Mouse (Mus musculus): ENCODE measurements around the gene Metrnl. TPM values are rescaled to one million over a fixed set of nuclear protein-coding genes. Genes with fewer than 3 reads are reported as not detected.

Metrnl gene
- total RNA-seq, 1 experiment from 2014 or later: 27.6 TPM

DNA sequence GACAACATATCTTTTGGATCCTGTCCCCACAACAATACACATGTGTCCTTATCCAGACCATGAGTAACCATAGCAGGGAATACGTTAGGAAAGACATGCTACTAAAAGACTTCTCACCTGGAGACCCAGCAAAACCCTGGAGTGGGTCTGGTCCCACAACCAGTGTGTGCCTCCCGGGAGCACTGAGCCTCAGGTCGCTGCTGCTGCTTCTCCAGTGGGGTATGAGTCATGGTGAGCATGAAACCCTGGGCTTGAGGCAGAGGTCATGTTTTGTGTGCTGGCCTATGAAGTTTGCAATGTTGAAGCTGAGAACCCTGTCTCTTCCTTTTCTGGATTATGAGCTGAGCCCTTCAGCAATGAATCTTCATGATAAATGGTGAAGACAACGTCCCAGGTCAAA lies 15.3 kb upstream of the Metrnl start:
- no peak for DNase-seq

GRCm38 (mm10) chr11:121686674-121687073 lies 14.7 kb upstream of the Metrnl start:
- DNase-seq: peak; percentile 11

DNA sequence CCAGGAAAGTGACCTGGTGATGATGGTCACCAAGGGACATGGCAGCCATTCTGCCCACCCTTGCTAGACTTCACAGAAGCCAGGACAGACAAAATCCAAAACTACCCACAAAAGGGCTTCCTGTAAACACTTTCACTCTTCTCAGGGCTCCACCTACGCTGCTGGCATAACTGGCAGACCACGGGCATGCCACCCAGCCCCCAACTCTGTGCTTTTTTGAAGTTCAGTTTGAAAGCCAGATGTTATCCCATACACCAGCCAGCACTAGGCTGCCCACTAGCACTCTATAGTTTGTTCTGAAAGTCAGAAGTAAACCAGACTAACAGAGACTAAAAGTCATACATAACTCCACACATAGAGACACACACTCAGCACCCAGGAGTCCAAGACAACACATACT lies 13.3 kb upstream of the Metrnl start:
- DNase-seq: no peak

GRCm38 (mm10) chr11:121695304-121696064 lies 5.9 kb upstream of the Metrnl start:
- no peak for DNase-seq

DNA sequence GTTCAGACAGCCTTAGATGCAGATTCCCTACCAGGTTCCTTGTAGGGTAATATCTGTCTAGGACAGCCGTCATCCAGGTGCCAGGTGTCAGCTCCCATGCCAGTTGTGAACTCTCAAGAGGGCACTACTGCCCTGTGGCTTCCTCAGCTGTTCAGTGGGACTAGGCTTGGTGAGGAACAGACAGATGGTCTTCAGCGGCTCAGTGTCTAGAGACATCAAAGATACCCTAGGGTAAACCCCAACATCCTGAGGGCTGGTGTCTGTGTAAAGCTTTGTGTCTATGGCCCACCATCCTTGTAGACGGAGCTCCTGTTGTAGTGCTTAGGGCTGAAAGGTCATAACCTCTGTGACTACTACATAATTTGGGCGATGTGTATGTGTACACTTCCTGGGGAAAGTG lies 4.1 kb upstream of the Metrnl start:
- no peak for DNase-seq

DNA sequence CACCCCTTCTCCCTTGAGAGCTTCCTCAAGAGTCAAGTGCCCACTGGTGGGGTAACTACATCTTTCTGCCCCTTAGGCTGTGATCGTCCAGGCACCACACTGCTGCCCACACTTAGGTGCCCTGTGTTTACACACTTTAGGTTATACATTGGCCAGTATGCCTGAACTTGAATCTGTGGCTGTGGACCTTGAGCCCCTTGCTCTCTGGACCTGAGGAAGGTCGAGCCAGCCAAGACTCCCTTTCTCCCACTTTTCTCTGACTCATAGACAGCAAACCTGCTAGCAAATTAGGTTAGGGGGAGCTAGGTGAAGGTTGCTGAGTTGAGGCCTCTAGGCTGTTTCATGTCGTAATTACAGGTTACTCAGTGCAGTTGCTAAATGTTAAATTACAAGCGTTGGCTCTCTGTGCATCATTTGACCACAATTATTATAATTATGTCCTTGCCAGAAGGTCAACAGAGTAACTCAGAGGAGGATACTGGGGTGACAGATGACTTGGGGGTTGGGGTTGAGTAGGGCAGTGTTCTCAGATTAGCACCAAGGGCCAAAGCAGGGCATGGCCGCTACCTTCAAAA lies 2.9 kb upstream of the Metrnl start:
- DNase-seq: peak; percentile 6

- DNase-seq: peak; percentile 97
Measured at GRCm38 (mm10) chr11:121702111-121702894, 959 bp downstream of the Metrnl start.

DNA sequence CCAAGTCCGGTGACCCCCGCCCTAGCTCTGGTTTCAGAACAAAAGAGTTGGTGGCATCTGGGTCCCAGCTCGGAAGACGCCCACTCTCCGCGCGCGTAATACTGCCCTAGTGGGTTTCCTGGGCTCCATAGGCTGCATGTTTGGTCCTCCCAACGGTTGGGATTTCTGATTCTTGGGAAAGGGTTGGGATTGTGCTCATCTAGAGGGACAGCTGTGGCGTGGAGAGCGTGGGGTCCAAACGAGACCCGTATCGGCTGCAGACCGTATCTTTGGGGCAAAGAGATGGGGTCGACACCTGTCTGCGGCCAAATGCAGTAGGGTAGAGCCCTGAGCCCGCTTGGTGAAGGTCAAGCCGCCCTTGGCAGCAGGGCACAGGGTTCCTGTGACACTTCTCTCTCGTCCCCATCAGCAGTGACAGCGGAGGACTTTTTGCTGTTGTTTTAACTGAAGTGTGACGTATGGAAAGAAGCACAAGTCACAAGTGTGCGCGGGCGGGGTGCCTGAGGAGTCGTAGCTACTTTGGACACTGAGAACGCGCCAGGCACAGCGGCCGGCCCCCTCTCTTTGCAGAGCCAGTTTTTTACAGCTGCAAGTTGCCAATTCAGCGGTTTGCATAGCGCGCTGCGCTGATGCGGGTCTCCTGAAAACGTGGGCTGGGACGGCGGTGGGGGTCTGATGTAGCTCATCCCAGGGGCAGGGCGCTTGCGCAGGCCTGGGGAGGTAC lies 1.7 kb downstream of the Metrnl start:
- DNase-seq: peak; percentile 61

- DNase-seq: peak; percentile 10
Measured at GRCm38 (mm10) chr11:121703619-121704215, 2.4 kb downstream of the Metrnl start.

DNA sequence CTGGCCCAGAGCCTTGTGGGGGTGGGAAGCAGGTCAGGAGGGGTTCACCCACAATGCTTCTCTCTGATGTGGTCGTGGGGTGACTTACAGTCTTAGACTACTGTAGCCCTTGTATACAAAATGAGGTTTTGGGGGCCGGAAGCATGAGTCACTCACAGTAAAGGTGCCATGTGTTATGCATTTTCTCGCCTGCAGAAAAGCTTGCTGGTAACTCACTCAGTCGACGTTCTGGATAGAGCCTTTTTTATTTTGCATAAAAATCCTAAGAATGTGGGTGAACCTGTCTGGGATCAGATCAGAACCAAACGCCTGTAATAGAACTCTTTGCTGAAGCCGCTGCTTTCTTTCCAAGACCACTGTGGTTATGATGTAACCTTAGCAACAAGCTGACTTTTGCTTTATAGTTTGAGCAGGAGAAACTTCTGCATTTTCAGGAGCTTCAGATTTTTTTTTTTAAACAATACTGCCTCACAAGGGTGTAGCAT lies 5.2 kb downstream of the Metrnl start:
- no peak for DNase-seq

DNA sequence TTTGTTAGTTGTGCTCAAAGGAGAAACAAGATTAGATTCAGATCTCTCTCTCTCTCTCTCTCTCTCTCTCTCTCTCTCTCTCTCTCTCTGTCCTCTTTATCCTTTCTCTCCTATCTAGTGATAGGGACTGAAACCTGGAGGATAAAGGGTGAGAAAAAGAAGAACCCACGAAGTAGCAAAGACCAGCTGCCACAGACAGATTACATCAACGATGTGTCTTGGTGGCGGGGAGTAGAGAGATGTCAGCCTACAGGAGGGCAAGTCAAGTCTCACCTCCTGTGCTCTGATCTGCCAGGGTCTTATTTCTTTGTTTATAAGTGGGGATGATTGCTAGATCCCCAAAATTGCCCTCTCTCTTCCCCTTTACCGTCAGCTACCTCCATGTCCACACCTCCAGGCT lies 7.9 kb downstream of the Metrnl start:
- DNase-seq: no peak

GRCm38 (mm10) chr11:121710245-121710644 lies 8.9 kb downstream of the Metrnl start:
- no peak for DNase-seq

DNA sequence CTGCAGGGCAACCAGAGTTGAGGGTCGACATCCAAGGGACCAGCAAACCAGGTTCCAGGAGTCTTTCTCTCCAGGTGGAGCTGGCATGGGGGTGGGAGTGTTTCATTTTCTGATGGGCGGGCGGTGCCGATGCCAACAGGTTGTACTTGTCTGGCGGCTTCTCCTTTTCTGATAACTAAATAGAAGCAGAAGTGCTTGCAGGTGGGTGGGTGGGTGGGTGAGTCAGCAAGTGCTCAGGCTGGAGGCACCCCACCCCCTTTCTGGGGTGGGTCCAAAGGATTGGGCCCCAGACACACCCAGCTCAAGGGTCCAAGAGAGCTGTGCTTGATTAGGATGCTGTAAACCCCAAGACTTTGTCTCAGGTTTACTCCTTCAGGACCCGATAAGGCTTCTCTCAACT lies 11.6 kb downstream of the Metrnl start:
- no peak for DNase-seq

DNA sequence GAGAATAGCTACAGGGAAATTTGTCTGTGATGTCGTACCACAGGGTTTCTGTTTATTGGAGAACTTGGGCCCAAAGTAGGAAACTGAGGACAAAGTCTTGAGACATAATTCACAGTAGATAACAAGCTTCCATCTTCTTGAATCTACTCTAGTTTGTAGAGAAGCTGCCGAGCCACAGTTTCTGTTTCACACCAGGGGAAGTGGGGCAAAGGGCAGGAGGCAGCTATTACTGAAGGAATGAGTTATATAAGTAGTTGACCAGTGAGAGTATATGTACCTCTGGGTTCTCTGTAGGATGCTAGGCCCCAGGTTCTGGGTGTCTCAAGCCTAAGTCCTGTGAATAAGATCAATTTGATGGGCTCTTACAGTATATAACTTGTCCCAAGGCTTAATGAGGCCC lies 12.2 kb downstream of the Metrnl start:
- DNase-seq: no peak

DNA sequence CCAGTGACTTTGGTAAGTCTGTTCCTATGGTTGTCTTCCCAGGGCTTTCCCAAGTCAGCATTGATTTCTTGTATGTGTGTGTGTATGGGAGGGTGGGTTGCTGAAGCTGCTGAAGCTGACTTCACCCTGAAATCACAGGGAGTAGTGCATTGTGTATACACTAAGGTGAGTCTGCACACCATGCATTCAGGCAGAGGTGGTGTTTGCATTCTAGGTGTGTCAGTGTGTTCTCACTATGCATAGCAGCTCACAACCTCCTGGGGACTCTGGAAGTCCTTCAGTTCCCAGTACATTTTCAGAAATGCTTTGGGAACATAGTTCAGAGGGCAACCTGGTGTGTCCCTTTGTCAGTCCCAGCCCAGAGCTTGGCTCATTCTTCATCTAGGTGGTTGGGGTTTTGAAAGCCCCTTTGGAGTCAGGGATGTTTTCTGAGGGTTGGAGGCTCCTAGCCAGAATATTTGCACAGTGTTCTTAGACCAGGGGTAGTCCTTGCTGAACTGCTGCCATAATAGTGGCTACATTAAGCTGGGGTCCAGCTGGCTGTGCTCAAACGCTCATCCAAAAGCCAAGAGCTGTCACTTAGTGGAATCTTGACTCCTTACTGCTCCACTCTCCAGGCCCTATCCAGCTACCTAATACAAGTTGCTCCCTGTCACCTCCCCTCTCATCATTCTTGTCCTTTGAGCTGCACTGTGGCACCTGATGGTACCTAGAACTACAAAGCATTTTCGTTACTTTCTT lies 13.6 kb downstream of the Metrnl start:
- no peak for DNase-seq

- no peak for DNase-seq
Measured at GRCm38 (mm10) chr11:121717724-121718123, 16.4 kb downstream of the Metrnl start.

DNA sequence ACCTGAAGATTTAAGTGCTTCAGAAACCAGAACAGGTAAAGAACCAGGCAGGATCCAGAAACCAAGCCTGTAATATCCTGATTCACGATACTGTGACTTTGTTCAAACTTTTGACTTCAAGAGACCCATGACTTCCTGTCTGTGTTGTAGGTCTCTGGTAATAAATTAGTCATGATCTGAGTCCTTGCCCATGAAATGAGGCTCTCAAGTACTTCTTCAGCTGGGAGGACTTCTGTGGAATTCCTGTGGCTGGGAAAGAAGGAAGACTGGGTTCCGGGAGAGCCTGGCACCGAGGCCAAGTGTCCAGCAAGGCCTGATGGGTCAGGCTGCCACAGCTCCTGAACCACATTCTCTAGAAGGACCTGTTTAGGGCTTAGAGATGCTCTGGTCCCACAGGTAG lies 19.4 kb downstream of the Metrnl start:
- no peak for DNase-seq

GRCm38 (mm10) chr11:121722434-121722833 lies 21.1 kb downstream of the Metrnl start:
- DNase-seq: no peak

GRCm38 (mm10) chr11:121726625-121727024 lies 25.3 kb downstream of the Metrnl start:
- no peak for DNase-seq

GRCm38 (mm10) chr11:121734184-121734583 lies 32.8 kb downstream of the Metrnl start:
- DNase-seq: no peak

GRCm38 (mm10) chr11:121734892-121735291 lies 33.5 kb downstream of the Metrnl start:
- no peak for DNase-seq

All from adrenal gland, postnatal 25 days (tissue).